Mouse (Mus musculus): ENCODE measurements at regions not wholly inside any gene's neighbourhood (a gene's known extent, or its start where the extent isn't known, plus 50 kb on each side); places are given as distances from the start of the nearest gene placed in this dataset.

GRCm38 (mm10) chr10:37589009-37589408 is 450.3 kb upstream of the Marcks start:
- no peaks in the 10 kb centered on the region for H3K36me3 ChIP-seq (replicated peaks; ENCODE audit: low read length)
- H3K4me1 ChIP-seq, result no peaks in the 10 kb centered on the region
- no peak for TF ChIP-seq FLI1 (IDR thresholded peaks at IDR 0.05; ENCODE audit: low read length)
- no peak overlapping the region for H3K4me3 ChIP-seq (replicated peaks)
- no peaks in the 10 kb centered on the region for H3K9me3 ChIP-seq
- H3K27me3 ChIP-seq (replicated peaks), result no peaks in the 10 kb centered on the region

- Histone ChIP-seq H3K9me3 (no peaks in the 10 kb centered on the region), H3K4me3 (replicated peaks) (no peak overlapping the region), H3K4me1 (no peaks in the 10 kb centered on the region), H3K36me3 (replicated peaks; ENCODE audit: low read length) (no peaks in the 10 kb centered on the region), H3K27me3 (replicated peaks) (no peaks in the 10 kb centered on the region)
- TF ChIP-seq FLI1 (IDR thresholded peaks at IDR 0.05; ENCODE audit: low read length), result no peak
- TF ChIP-seq GATA1 (IDR thresholded peaks at IDR 0.05; ENCODE audit: borderline replicate concordance, low read length), result no peak
Observed at GRCm38 (mm10) chr10:37571171-37571570, 432.5 kb upstream of the Marcks start.

DNA sequence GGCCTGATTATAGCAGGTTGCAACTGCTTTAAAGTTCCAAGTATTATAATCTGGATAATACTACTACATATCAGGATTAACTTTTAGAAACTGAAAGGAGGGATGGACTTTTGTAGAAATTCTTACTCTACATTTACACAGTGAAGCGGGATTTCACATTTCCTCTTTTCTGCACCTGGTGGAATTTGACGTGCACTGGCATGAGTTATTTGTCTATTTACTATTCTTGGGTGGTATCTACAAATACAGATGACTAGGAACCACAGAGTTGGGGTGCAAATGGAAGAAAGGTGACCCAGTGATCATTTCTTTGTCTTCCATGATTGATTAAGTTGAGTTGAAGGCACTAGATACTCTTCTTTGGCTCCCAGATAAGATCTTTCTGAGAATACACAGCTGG is 423.0 kb upstream of the Marcks start:
- TF ChIP-seq FLI1 (IDR thresholded peaks at IDR 0.05; ENCODE audit: low read length), result no peak
- TF ChIP-seq GATA1 (IDR thresholded peaks at IDR 0.05; ENCODE audit: borderline replicate concordance, low read length), result no peak
- H3K4me3 ChIP-seq (replicated peaks), result no peak overlapping the region
- no peaks in the 10 kb centered on the region for H3K36me3 ChIP-seq (replicated peaks; ENCODE audit: low read length)
- no peaks in the 10 kb centered on the region for H3K9me3 ChIP-seq
- no peaks in the 10 kb centered on the region for H3K4me1 ChIP-seq
- no peaks in the 10 kb centered on the region for H3K27me3 ChIP-seq (replicated peaks)

DNA sequence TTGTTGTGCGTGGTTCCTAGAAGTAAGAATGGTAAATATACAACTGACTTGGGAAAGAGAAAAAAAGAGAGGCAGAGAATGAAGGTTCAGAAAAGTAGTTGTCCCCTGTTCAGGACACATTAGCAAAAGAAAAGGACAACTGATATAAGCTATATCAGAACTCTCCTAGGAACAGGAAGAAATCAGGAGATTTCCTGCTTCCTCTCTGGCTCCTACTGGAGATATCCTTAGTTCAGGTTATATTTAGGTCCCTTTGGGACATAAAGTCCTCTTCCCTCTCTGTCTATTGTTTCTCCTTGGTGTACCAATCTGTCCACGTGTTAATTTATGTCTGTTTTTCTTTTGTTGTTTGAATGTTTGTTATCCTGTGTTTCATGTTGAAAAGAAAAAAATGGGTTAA is 410.7 kb upstream of the Marcks start:
- Histone ChIP-seq H3K9me3 (no peaks in the 10 kb centered on the region), H3K36me3 (replicated peaks; ENCODE audit: low read length) (no peaks in the 10 kb centered on the region), H3K4me1 (no peaks in the 10 kb centered on the region), H3K27me3 (replicated peaks) (no peaks in the 10 kb centered on the region), H3K4me3 (replicated peaks) (no peak overlapping the region)
- TF ChIP-seq FLI1 (IDR thresholded peaks at IDR 0.05; ENCODE audit: low read length), result no peak
- TF ChIP-seq GATA1 (IDR thresholded peaks at IDR 0.05; ENCODE audit: borderline replicate concordance, low read length), result no peak

DNA sequence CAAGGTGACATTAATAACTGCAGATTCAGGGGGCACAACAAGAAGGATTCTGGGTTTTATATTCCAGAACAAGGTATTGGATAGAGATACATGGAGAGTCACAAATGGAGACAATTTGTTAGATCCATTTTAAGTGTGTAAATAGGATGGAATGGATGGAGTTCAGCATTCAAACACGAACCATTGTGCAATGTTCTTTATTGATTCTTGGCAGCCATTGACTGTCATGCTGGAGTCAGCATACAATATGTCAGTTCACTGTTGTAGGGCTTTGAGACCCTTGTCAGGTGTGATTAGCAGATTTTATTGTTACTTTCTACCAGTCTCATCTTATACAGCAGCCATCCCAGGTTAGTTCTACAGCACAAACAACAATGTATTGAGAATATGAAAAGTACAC is 402.0 kb upstream of the Marcks start:
- TF ChIP-seq GATA1 (IDR thresholded peaks at IDR 0.05; ENCODE audit: borderline replicate concordance, low read length), result no peak
- TF ChIP-seq FLI1 (IDR thresholded peaks at IDR 0.05; ENCODE audit: low read length), result no peak
- no peaks in the 10 kb centered on the region for H3K4me1 ChIP-seq
- no peaks in the 10 kb centered on the region for H3K36me3 ChIP-seq (replicated peaks; ENCODE audit: low read length)
- H3K9me3 ChIP-seq, result no peaks in the 10 kb centered on the region
- no peak overlapping the region for H3K4me3 ChIP-seq (replicated peaks)
- H3K27me3 ChIP-seq (replicated peaks), result no peaks in the 10 kb centered on the region

GRCm38 (mm10) chr10:37505966-37506615 is 367.4 kb upstream of the Marcks start:
- Histone ChIP-seq H3K4me3 (replicated peaks) (no peak overlapping the region), H3K9me3 (no peaks in the 10 kb centered on the region), H3K27me3 (replicated peaks) (no peaks in the 10 kb centered on the region), H3K4me1 (no peaks in the 10 kb centered on the region), H3K36me3 (replicated peaks; ENCODE audit: low read length) (no peaks in the 10 kb centered on the region)
- no peak for TF ChIP-seq GATA1 (IDR thresholded peaks at IDR 0.05; ENCODE audit: borderline replicate concordance, low read length)
- no peak for TF ChIP-seq FLI1 (IDR thresholded peaks at IDR 0.05; ENCODE audit: low read length)

DNA sequence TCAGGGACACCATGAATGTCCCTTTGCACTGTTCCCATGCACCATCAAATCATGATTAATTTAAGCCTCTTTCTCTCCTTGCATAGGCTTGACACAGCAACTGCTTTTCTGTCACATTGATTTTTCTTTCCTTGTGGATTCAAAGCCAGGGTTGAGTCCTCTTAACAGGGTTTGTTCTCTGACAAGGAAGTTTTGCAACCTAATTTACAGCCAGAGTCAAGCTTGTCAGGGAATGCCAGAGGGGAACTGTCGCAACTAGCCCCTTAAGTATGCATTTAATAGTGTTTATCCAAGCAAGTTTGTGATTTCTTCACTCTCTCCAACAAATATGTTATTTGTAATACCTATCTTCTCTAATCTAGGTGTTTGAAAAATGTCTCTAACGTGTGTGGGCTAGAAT is 365.7 kb upstream of the Marcks start:
- TF ChIP-seq FLI1 (IDR thresholded peaks at IDR 0.05; ENCODE audit: low read length), result no peak
- no peak for TF ChIP-seq GATA1 (IDR thresholded peaks at IDR 0.05; ENCODE audit: borderline replicate concordance, low read length)
- no peaks in the 10 kb centered on the region for H3K36me3 ChIP-seq (replicated peaks; ENCODE audit: low read length)
- H3K4me1 ChIP-seq, result no peaks in the 10 kb centered on the region
- no peak overlapping the region for H3K4me3 ChIP-seq (replicated peaks)
- H3K27me3 ChIP-seq (replicated peaks), result no peaks in the 10 kb centered on the region
- no peaks in the 10 kb centered on the region for H3K9me3 ChIP-seq

- no peaks in the 10 kb centered on the region for H3K27me3 ChIP-seq (replicated peaks)
- TF ChIP-seq FLI1 (IDR thresholded peaks at IDR 0.05; ENCODE audit: low read length) (no peak), GATA1 (IDR thresholded peaks at IDR 0.05; ENCODE audit: borderline replicate concordance, low read length) (no peak)
- H3K4me1 ChIP-seq, result no peaks in the 10 kb centered on the region
- no peaks in the 10 kb centered on the region for H3K9me3 ChIP-seq
- no peak overlapping the region for H3K4me3 ChIP-seq (replicated peaks)
- H3K36me3 ChIP-seq (replicated peaks; ENCODE audit: low read length), result no peaks in the 10 kb centered on the region
Observed at GRCm38 (mm10) chr10:37502505-37502904, 363.8 kb upstream of the Marcks start.

- H3K4me1 ChIP-seq, result no peaks in the 10 kb centered on the region
- TF ChIP-seq GATA1 (IDR thresholded peaks at IDR 0.05; ENCODE audit: borderline replicate concordance, low read length) (no peak), FLI1 (IDR thresholded peaks at IDR 0.05; ENCODE audit: low read length) (no peak)
- no peaks in the 10 kb centered on the region for H3K36me3 ChIP-seq (replicated peaks; ENCODE audit: low read length)
- H3K27me3 ChIP-seq (replicated peaks), result no peaks in the 10 kb centered on the region
- no peak overlapping the region for H3K4me3 ChIP-seq (replicated peaks)
- H3K9me3 ChIP-seq, result no peaks in the 10 kb centered on the region
Observed at GRCm38 (mm10) chr10:37501043-37501442, 362.3 kb upstream of the Marcks start.

GRCm38 (mm10) chr10:37495467-37495866 is 356.7 kb upstream of the Marcks start:
- H3K36me3 ChIP-seq (replicated peaks; ENCODE audit: low read length), result no peaks in the 10 kb centered on the region
- H3K27me3 ChIP-seq (replicated peaks), result no peaks in the 10 kb centered on the region
- TF ChIP-seq FLI1 (IDR thresholded peaks at IDR 0.05; ENCODE audit: low read length) (no peak), GATA1 (IDR thresholded peaks at IDR 0.05; ENCODE audit: borderline replicate concordance, low read length) (no peak)
- no peaks in the 10 kb centered on the region for H3K9me3 ChIP-seq
- H3K4me3 ChIP-seq (replicated peaks), result no peak overlapping the region
- H3K4me1 ChIP-seq, result no peaks in the 10 kb centered on the region
